In the genomic region with DNA sequence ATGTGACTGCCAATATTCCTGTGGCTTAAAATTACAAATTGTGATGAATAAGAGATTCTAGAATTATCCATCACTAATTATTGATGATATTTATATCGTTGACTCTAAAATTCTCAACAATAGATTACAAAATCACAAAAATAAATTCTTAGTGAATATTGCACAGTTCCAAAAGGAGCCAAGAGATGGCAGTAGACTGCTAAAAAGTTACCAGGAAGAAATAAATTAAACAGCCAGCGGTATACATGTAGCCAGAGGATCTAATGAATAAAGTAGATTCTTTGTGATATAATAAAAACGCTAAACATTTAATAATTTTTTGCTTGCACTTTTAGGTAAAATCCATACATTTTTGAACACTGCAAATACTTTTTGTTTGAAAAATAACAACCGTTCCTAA, we compare ENCODE assay signal across 14 mouse cellular contexts.
DNase-seq lines count a peak whose midpoint lies in the region; ATAC-seq lines count a peak whose summit lies in the region.
"Had no signal": no experiment of that assay in that cellular context is flagged by ENCODE, and none has a peak within 500 bp of the region (broad histone marks: within the 10 kb centered on the region; RNA-seq: fewer than 3 reads in every experiment).

No protein-coding gene starts in this region.

- no peak overlapping the region for H3K4me2 ChIP-seq in forebrain, embryonic 13.5 days
- H3K4me2 ChIP-seq in forebrain, embryonic 15.5 days (replicated peaks) = no peak overlapping the region
- H3K4me2 ChIP-seq: embryonic facial prominence, embryonic 15.5 days; limb, embryonic 12.5 days had no signal

- no peaks in the 10 kb centered on the region for H3K9me3 ChIP-seq in forebrain, embryonic 13.5 days (replicated peaks)
- H3K9me3 ChIP-seq in forebrain, embryonic 15.5 days = no peaks in the 10 kb centered on the region
- H3K9me3 ChIP-seq: embryonic facial prominence, embryonic 15.5 days; limb, embryonic 12.5 days had no signal

- H3K4me1 ChIP-seq in forebrain, embryonic 13.5 days = no peaks in the 10 kb centered on the region
- H3K4me1 ChIP-seq in forebrain, embryonic 15.5 days = no peaks in the 10 kb centered on the region
- H3K4me1 ChIP-seq: embryonic facial prominence, embryonic 15.5 days; limb, embryonic 12.5 days had no signal

- DNase-seq in layer of hippocampus, adult 11-12 months (ENCODE audit: low spot score) = peak; percentile 3
- no peak for DNase-seq in layer of hippocampus, adult 9-11 months
- peak; percentile 24 for DNase-seq in A20 (ENCODE audit: low read depth, low spot score)
- no peak for DNase-seq in right cerebral cortex, postnatal 36 days (ENCODE audit: low spot score in 2 of 2)
- DNase-seq in adipocyte (ENCODE audit: low spot score) = no peak
- DNase-seq: gastrocnemius, postnatal 10 days; heart, postnatal 14 days had no signal

- WGBS in forebrain, embryonic 13.5 days = 48% methylated on average over 4 of the region's 4 CpGs
- 53% methylated on average over 4 of the region's 4 CpGs for WGBS in forebrain, embryonic 15.5 days

- H3K9ac ChIP-seq in forebrain, embryonic 13.5 days = no peak overlapping the region
- no peak overlapping the region for H3K9ac ChIP-seq in forebrain, embryonic 15.5 days (replicated peaks)
- H3K9ac ChIP-seq: embryonic facial prominence, embryonic 15.5 days; limb, embryonic 12.5 days had no signal

- no peaks in the 10 kb centered on the region for H3K27me3 ChIP-seq in forebrain, embryonic 13.5 days
- no peaks in the 10 kb centered on the region for H3K27me3 ChIP-seq in forebrain, embryonic 15.5 days
- H3K27me3 ChIP-seq: embryonic facial prominence, embryonic 15.5 days; limb, embryonic 12.5 days had no signal

- no peak overlapping the region for H3K27ac ChIP-seq in forebrain, embryonic 13.5 days
- no peak overlapping the region for H3K27ac ChIP-seq in forebrain, embryonic 15.5 days (replicated peaks)
- H3K27ac ChIP-seq: embryonic facial prominence, embryonic 15.5 days; limb, embryonic 12.5 days had no signal

- ATAC-seq in forebrain, embryonic 13.5 days = peak; percentile 69; the same call in 1 of the 2 replicates
- no peak for ATAC-seq in forebrain, embryonic 15.5 days (replicated peaks)
- peak; percentile 78; the same call in 1 of the 2 replicates for ATAC-seq in common myeloid progenitor, adult 5-6 weeks (replicated peaks; ENCODE audit: low read depth, poor library complexity, severe bottlenecking)
- ATAC-seq: activated CD4-positive, CD25-positive, alpha-beta regulatory T cell, adult 4 months; CD4-positive, CD25-positive, alpha-beta regulatory T cell, adult 4 months had no signal

- no peak overlapping the region for H3K4me3 ChIP-seq in forebrain, embryonic 13.5 days
- no peak overlapping the region for H3K4me3 ChIP-seq in forebrain, embryonic 15.5 days
- H3K4me3 ChIP-seq: embryonic facial prominence, embryonic 15.5 days; limb, embryonic 12.5 days had no signal

- no peaks in the 10 kb centered on the region for H3K36me3 ChIP-seq in forebrain, embryonic 13.5 days (ENCODE audit: poor library complexity, severe bottlenecking)
- H3K36me3 ChIP-seq in forebrain, embryonic 15.5 days = no peaks in the 10 kb centered on the region
- H3K36me3 ChIP-seq: embryonic facial prominence, embryonic 15.5 days; limb, embryonic 12.5 days had no signal

Comparison
In these comparisons a context has a peak if more than half of its experiments do, and no peak if none do; other contexts are left out.
1. DNase-seq: peak in layer of hippocampus, adult 11-12 months (single experiment) and A20 (single experiment); none in layer of hippocampus, adult 9-11 months (single experiment), right cerebral cortex, postnatal 36 days (0 of 2) and adipocyte (single experiment).